Mouse (Mus musculus) forebrain, embryonic 11.5 days (tissue): ENCODE measurements around the gene Sde2. TPM values are rescaled to one million over a fixed set of nuclear protein-coding genes. Genes with fewer than 3 reads are reported as not detected.
A peak's percentile ranks its signal among the peaks of the same experiment; 100 is the strongest.

Experiments
- ATAC-seq: fragments of 200-750 bp; cut with Nextera tagmentation; replicated peaks from 2 replicates; pipeline ENCODE4 v1.8.0; 2017; ENCODE audit warnings: moderate TSS enrichment; ENCODE audit not compliant: low FRiP score
- DNase-seq: peaks from one replicate; pipeline ENCODE4 v3.0.0-alpha.2; 2017; ENCODE audit warnings: low spot score
- H3K27ac ChIP-seq: fragments of 300-500 bp; sonication (generic); 2 replicates; pipeline ENCODE4 v1.5.1; 2014; ENCODE audit warnings: low read depth, low read length
- H3K27me3 ChIP-seq: fragments of 300-500 bp; sonication (generic); 2 replicates; pipeline ENCODE4 v1.6.1; 2014; ENCODE audit warnings: mild to moderate bottlenecking, low read length, mixed read lengths; ENCODE audit not compliant: control insufficient read depth, insufficient read depth
- H3K36me3 ChIP-seq: fragments of 300-500 bp; sonication (generic); 2 replicates; pipeline ENCODE4 v1.6.1; 2014; ENCODE audit warnings: mild to moderate bottlenecking, low read length, moderate library complexity, mixed read lengths; ENCODE audit not compliant: control insufficient read depth, insufficient read depth
- H3K4me1 ChIP-seq: fragments of 300-500 bp; sonication (generic); replicated peaks from 2 replicates; pipeline ENCODE4 v1.6.1; 2014; ENCODE audit warnings: low read length, mixed read lengths; ENCODE audit not compliant: control insufficient read depth, insufficient read depth
- H3K4me2 ChIP-seq: fragments of 300-500 bp; sonication (generic); 2 replicates; pipeline ENCODE4 v1.6.1; 2014; ENCODE audit warnings: low read depth, mild to moderate bottlenecking, low read length, moderate library complexity, mixed read lengths; ENCODE audit not compliant: severe bottlenecking
- H3K4me3 ChIP-seq: fragments of 300-500 bp; sonication (generic); 2 replicates; pipeline ENCODE4 v1.5.1; 2014; ENCODE audit warnings: low read depth, low read length
- H3K9ac ChIP-seq: fragments of 300-500 bp; sonication (generic); 2 replicates; pipeline ENCODE4 v1.6.1; 2014; ENCODE audit warnings: low read length
- H3K9me3 ChIP-seq: fragments of 300-500 bp; sonication (generic); 2 replicates; pipeline ENCODE4 v1.6.1; 2016; ENCODE audit warnings: low read length, mixed read lengths; ENCODE audit not compliant: control insufficient read depth
- WGBS: fragments of 180-500 bp; shearing (Covaris S2); extraction: QIAGEN DNeasy Blood & Tissue Kit; methylation state at CpG from one replicate; pipeline ENCODE4 v1.1.7; 2014; 5-methylcytosine and 5-hydroxymethylcytosine counted together
- polyA plus RNA-seq: library from polyadenylated mRNA; unstranded; fragments of >200 nt; fragmentation: Nextera tagmentation; extraction: Ambion mirVana; gene quantifications from 2 replicates; pipeline ENCODE4 v1.2.1, GENCODE M21; 2014

The Sde2 gene
- polyA plus RNA-seq, 1 experiment from 2014 or later, result 33.8 TPM

GRCm38 (mm10) chr1:180839201-180839910 is 11.6 kb upstream of the Sde2 start:
- no peak overlapping the region for H3K27ac ChIP-seq
- no peaks in the 10 kb centered on the region for H3K9me3 ChIP-seq
- H3K9ac ChIP-seq, result no peak overlapping the region
- H3K27me3 ChIP-seq, result no peaks in the 10 kb centered on the region
- H3K4me3 ChIP-seq, result no peak overlapping the region
- H3K36me3 ChIP-seq, result no peaks in the 10 kb centered on the region
- DNase-seq (no peak), ATAC-seq (no peak)
- no peak overlapping the region for H3K4me2 ChIP-seq
- no peaks in the 10 kb centered on the region for H3K4me1 ChIP-seq
- 75% methylated on average over 8 of the region's 8 CpGs for WGBS

- Histone ChIP-seq H3K4me3 (no peak overlapping the region), H3K4me1 (no peaks in the 10 kb centered on the region), H3K9ac (no peak overlapping the region), H3K36me3 (no peaks in the 10 kb centered on the region), H3K27ac (no peak overlapping the region), H3K9me3 (no peaks in the 10 kb centered on the region), H3K27me3 (no peaks in the 10 kb centered on the region), H3K4me2 (no peak overlapping the region)
- DNase-seq (no peak), ATAC-seq (no peak)
- 84% methylated on average over 8 of the region's 8 CpGs for WGBS
Measured at GRCm38 (mm10) chr1:180841561-180842300, 9.2 kb upstream of the Sde2 start.

- peak overlapping the region; percentile 17; the same call in 1 of the 2 replicates for H3K4me3 ChIP-seq
- H3K9me3 ChIP-seq, result no peaks in the 10 kb centered on the region
- no peaks in the 10 kb centered on the region for H3K27me3 ChIP-seq
- H3K36me3 ChIP-seq, result no peaks in the 10 kb centered on the region
- H3K9ac ChIP-seq, result peak overlapping the region; percentile 47
- peak; percentile 42; the same call in 1 of the 2 replicates for ATAC-seq
- WGBS, result 1% methylated on average over 9 of the region's 9 CpGs
- DNase-seq, result peak; percentile 76
- peak overlapping the region; percentile 89 for H3K27ac ChIP-seq
- H3K4me1 ChIP-seq, result peaks cover 24% of the 10 kb centered on the region; the same call in 1 of the 2 replicates
- peak overlapping the region; percentile 51 for H3K4me2 ChIP-seq
Measured at GRCm38 (mm10) chr1:180848114-180848510, 2.8 kb upstream of the Sde2 start.

GRCm38 (mm10) chr1:180848511-180849241 is 2.3 kb upstream of the Sde2 start:
- ATAC-seq, result no peak
- Histone ChIP-seq H3K9me3 (no peaks in the 10 kb centered on the region), H3K36me3 (no peaks in the 10 kb centered on the region), H3K4me3 (peak overlapping the region; percentile 17; the same call in 1 of the 2 replicates), H3K27me3 (no peaks in the 10 kb centered on the region), H3K4me1 (peaks cover 24% of the 10 kb centered on the region; the same call in 1 of the 2 replicates), H3K4me2 (peak overlapping the region; percentile 51), H3K27ac (peak overlapping the region; percentile 89), H3K9ac (peak overlapping the region; percentile 47)
- WGBS, result 21% methylated on average over 11 of the region's 11 CpGs
- DNase-seq, result peak; percentile 62

- no peaks in the 10 kb centered on the region for H3K36me3 ChIP-seq
- WGBS, result 41% methylated on average over 11 of the region's 11 CpGs
- peak overlapping the region; percentile 85 for H3K4me3 ChIP-seq
- peak overlapping the region; percentile 83 for H3K9ac ChIP-seq
- DNase-seq (no peak), ATAC-seq (no peak)
- no peaks in the 10 kb centered on the region for H3K9me3 ChIP-seq
- H3K27me3 ChIP-seq, result no peaks in the 10 kb centered on the region
- peak overlapping the region; percentile 95 for H3K27ac ChIP-seq
- H3K4me2 ChIP-seq, result peak overlapping the region; percentile 83
- H3K4me1 ChIP-seq, result peaks cover 24% of the 10 kb centered on the region; the same call in 1 of the 2 replicates
Measured at GRCm38 (mm10) chr1:180849701-180850301, 1.1 kb upstream of the Sde2 start.

GRCm38 (mm10) chr1:180858763-180859162 is 7.8 kb downstream of the Sde2 start:
- Histone ChIP-seq H3K27ac (no peak overlapping the region), H3K4me2 (no peak overlapping the region), H3K9ac (no peak overlapping the region), H3K9me3 (no peaks in the 10 kb centered on the region), H3K4me1 (no peaks in the 10 kb centered on the region), H3K4me3 (no peak overlapping the region), H3K27me3 (no peaks in the 10 kb centered on the region), H3K36me3 (peaks cover 7% of the 10 kb centered on the region; the same call in 1 of the 2 replicates)
- ATAC-seq, result no peak
- DNase-seq, result no peak

GRCm38 (mm10) chr1:180860030-180860429 is 9.1 kb downstream of the Sde2 start:
- Histone ChIP-seq H3K4me2 (no peak overlapping the region), H3K9ac (no peak overlapping the region), H3K27me3 (no peaks in the 10 kb centered on the region), H3K27ac (no peak overlapping the region), H3K9me3 (no peaks in the 10 kb centered on the region), H3K4me3 (no peak overlapping the region), H3K4me1 (no peaks in the 10 kb centered on the region), H3K36me3 (peaks cover 7% of the 10 kb centered on the region; the same call in 1 of the 2 replicates)
- WGBS, result 88% methylated on average over 6 of the region's 6 CpGs
- no peak for DNase-seq
- ATAC-seq, result no peak

GRCm38 (mm10) chr1:180863606-180864005 is 12.7 kb downstream of the Sde2 start:
- DNase-seq (no peak), ATAC-seq (no peak)
- WGBS, result 36% methylated on average over 1 of the region's 1 CpGs
- Histone ChIP-seq H3K4me2 (no peak overlapping the region), H3K27ac (no peak overlapping the region), H3K36me3 (peaks cover 4% of the 10 kb centered on the region; the same call in 1 of the 2 replicates), H3K9ac (no peak overlapping the region), H3K4me3 (no peak overlapping the region), H3K4me1 (no peaks in the 10 kb centered on the region), H3K9me3 (no peaks in the 10 kb centered on the region), H3K27me3 (no peaks in the 10 kb centered on the region)
